Mouse (Mus musculus): ENCODE measurements around the gene Ier5l. TPM values are rescaled to one million over a fixed set of nuclear protein-coding genes. Genes with fewer than 3 reads are reported as not detected.
A peak's percentile ranks its signal among the peaks of the same experiment; 100 is the strongest.

The Ier5l gene
- polyA plus RNA-seq, 1 experiment from 2014 or later, result 2.2 TPM

GRCm38 (mm10) chr2:30435326-30436155, 38.5 kb downstream of the Ier5l start:
- no peak overlapping the region for H3K4me3 ChIP-seq (ENCODE audit: low read depth, low read length)
- peaks cover 69% of the 10 kb centered on the region for H3K36me3 ChIP-seq (ENCODE audit: control insufficient read depth, insufficient read depth)
- no peaks in the 10 kb centered on the region; the same call in 1 of the 2 replicates for H3K4me1 ChIP-seq (replicated peaks; ENCODE audit: control insufficient read depth, insufficient read depth, low read length)
- peak; percentile 73 for ATAC-seq
- H3K27me3 ChIP-seq (replicated peaks; ENCODE audit: control insufficient read depth, insufficient read depth, low read length), result no peaks in the 10 kb centered on the region
- H3K27ac ChIP-seq (ENCODE audit: low read depth, low read length), result no peak overlapping the region
- TF ChIP-seq CTCF (IDR thresholded peaks at IDR 0.05; ENCODE audit: low read depth), result peak; percentile 90
- H3K4me2 ChIP-seq (replicated peaks; ENCODE audit: low read depth), result peak overlapping the region; percentile 28; the same call in 1 of the 2 replicates
- no peak overlapping the region for H3K9ac ChIP-seq (ENCODE audit: low read depth, low read length)
- H3K9me3 ChIP-seq (ENCODE audit: control insufficient read depth), result no peaks in the 10 kb centered on the region
- WGBS, result 57% methylated on average over 5 of the region's 5 CpGs

- H3K27ac ChIP-seq (ENCODE audit: low read depth, low read length), result no peak overlapping the region
- no peak overlapping the region for H3K9ac ChIP-seq (ENCODE audit: low read depth, low read length)
- ATAC-seq, result peak; percentile 48; the same call in 1 of the 2 replicates
- H3K27me3 ChIP-seq (replicated peaks; ENCODE audit: control insufficient read depth, insufficient read depth, low read length), result no peaks in the 10 kb centered on the region
- TF ChIP-seq CTCF (IDR thresholded peaks at IDR 0.05; ENCODE audit: low read depth), result 0 out of 2 replicates have a peak, but pooled peaks have one; percentile 17
- H3K36me3 ChIP-seq (ENCODE audit: control insufficient read depth, insufficient read depth), result peaks cover 71% of the 10 kb centered on the region
- H3K4me3 ChIP-seq (ENCODE audit: low read depth, low read length), result no peak overlapping the region
- no peaks in the 10 kb centered on the region for H3K4me1 ChIP-seq (replicated peaks; ENCODE audit: control insufficient read depth, insufficient read depth, low read length)
- no peak overlapping the region for H3K4me2 ChIP-seq (replicated peaks; ENCODE audit: low read depth)
- no peaks in the 10 kb centered on the region for H3K9me3 ChIP-seq (ENCODE audit: control insufficient read depth)
These were observed 44.9 kb downstream of the Ier5l start for GRCm38 (mm10) chr2:30429156-30429555.

Other genes starting within 250 kb of the Ier5l start
- 40.4 and 40.5 TPM in 2 replicates for gene Lrrc8a, start 236.5 kb downstream of the Ier5l start, polyA plus RNA-seq (2015; fragmentation: Nextera tagmentation; extraction: Ambion mirVana)
- gene Gm28035, start 233.7 kb downstream of the Ier5l start, polyA plus RNA-seq (2015; fragmentation: Nextera tagmentation; extraction: Ambion mirVana), result 0.03 and 0.04 TPM in 2 replicates
- gene Phyhd1, start 208.0 kb downstream of the Ier5l start, polyA plus RNA-seq (2015; fragmentation: Nextera tagmentation; extraction: Ambion mirVana), result 3.1 and 3.7 TPM in 2 replicates
- not detected in 2 replicates for gene Gm28038, start 193.2 kb downstream of the Ier5l start, polyA plus RNA-seq (2015; fragmentation: Nextera tagmentation; extraction: Ambion mirVana)
- 23.7 and 24.7 TPM in 2 replicates for gene Dolk, start 187.9 kb downstream of the Ier5l start, polyA plus RNA-seq (2015; fragmentation: Nextera tagmentation; extraction: Ambion mirVana)
- gene Nup188, start 187.8 kb downstream of the Ier5l start, polyA plus RNA-seq (2015; fragmentation: Nextera tagmentation; extraction: Ambion mirVana), result 7.1 and 9.1 TPM in 2 replicates
- 38.1 TPM in 2 replicates for gene Sh3glb2, start 114.9 kb downstream of the Ier5l start, polyA plus RNA-seq (2015; fragmentation: Nextera tagmentation; extraction: Ambion mirVana)
- 12.6 TPM in 2 replicates for gene Miga2, start 110.0 kb downstream of the Ier5l start, polyA plus RNA-seq (2015; fragmentation: Nextera tagmentation; extraction: Ambion mirVana)
- 39.5 and 41.5 TPM in 2 replicates for gene Dolpp1, start 82.0 kb downstream of the Ier5l start, polyA plus RNA-seq (2015; fragmentation: Nextera tagmentation; extraction: Ambion mirVana)
- 46.1 and 46.4 TPM in 2 replicates for gene Crat, start 58.4 kb downstream of the Ier5l start, polyA plus RNA-seq (2015; fragmentation: Nextera tagmentation; extraction: Ambion mirVana)
- 70.9 and 71.4 TPM in 2 replicates for gene Ptpa, start 58.2 kb downstream of the Ier5l start, polyA plus RNA-seq (2015; fragmentation: Nextera tagmentation; extraction: Ambion mirVana)
- 0.53 and 0.63 TPM in 2 replicates for gene Cstad, start 120.8 kb upstream of the Ier5l start, polyA plus RNA-seq (2015; fragmentation: Nextera tagmentation; extraction: Ambion mirVana)

All from intestine, postnatal 0 days (tissue).